Mouse (Mus musculus): Measurements from ENCODE around the gene Tmem28. TPM values are rescaled to one million over a fixed set of nuclear protein-coding genes. Genes with fewer than 3 reads are reported as not detected.

Gene Tmem28
- polyA plus RNA-seq (2012; rRNA removed): 0.08 and 0.13 TPM in 2 replicates

- no peak for DNase-seq (ENCODE audit: low spot score)
Measured at GRCm38 (mm10) chrX:99820790-99821395, at the start of gene Tmem28. Tmem28 (plus strand) TSS chrX:99821021.

- no peak for DNase-seq (ENCODE audit: low spot score)
Measured at GRCm38 (mm10) chrX:99780308-99780707, 40.5 kb upstream of the Tmem28 start.

GRCm38 (mm10) chrX:99808375-99808774, 12.4 kb upstream of the Tmem28 start:
- DNase-seq (ENCODE audit: low spot score): no peak

- no peak for DNase-seq (ENCODE audit: low spot score)
Measured at GRCm38 (mm10) chrX:99819395-99819935, 1.4 kb upstream of the Tmem28 start.

GRCm38 (mm10) chrX:99819936-99820789, 658 bp upstream of the Tmem28 start:
- no peak for DNase-seq (ENCODE audit: low spot score)

GRCm38 (mm10) chrX:99842090-99842489, 21.3 kb downstream of the Tmem28 start:
- no peak for DNase-seq (ENCODE audit: low spot score)

GRCm38 (mm10) chrX:99853261-99853741, 32.5 kb downstream of the Tmem28 start:
- peak; percentile 66 for DNase-seq (ENCODE audit: low spot score)

- no peak for DNase-seq (ENCODE audit: low spot score)
Measured at GRCm38 (mm10) chrX:99853834-99854233, 33.0 kb downstream of the Tmem28 start.

- DNase-seq (ENCODE audit: low spot score): no peak
Measured at GRCm38 (mm10) chrX:99872228-99872627, 51.4 kb downstream of the Tmem28 start.

GRCm38 (mm10) chrX:99872632-99873201, 51.9 kb downstream of the Tmem28 start:
- no peak for DNase-seq (ENCODE audit: low spot score)

- no peak for DNase-seq (ENCODE audit: low spot score)
Measured at GRCm38 (mm10) chrX:99873259-99873919, 52.6 kb downstream of the Tmem28 start.

- no peak for DNase-seq (ENCODE audit: low spot score)
Measured at GRCm38 (mm10) chrX:99873920-99874296, 53.1 kb downstream of the Tmem28 start.

- no peak for DNase-seq (ENCODE audit: low spot score)
Measured at GRCm38 (mm10) chrX:99876781-99877180, 56.0 kb downstream of the Tmem28 start.

- DNase-seq (ENCODE audit: low spot score): no peak
Measured at GRCm38 (mm10) chrX:99883396-99883795, 62.6 kb downstream of the Tmem28 start.

Other genes starting within 250 kb of the Tmem28 start
- 2.4 and 2.7 TPM in 2 replicates for gene Eda, start 154.6 kb downstream of the Tmem28 start, polyA plus RNA-seq (2012; rRNA removed)

Data from urinary bladder, adult 2 months (tissue).